Mouse (Mus musculus) embryo, embryonic 10 days (tissue): ENCODE measurements at regions not wholly inside any gene's neighbourhood (a gene's known extent, or its start where the extent isn't known, plus 50 kb on each side); places are given as distances from the start of the nearest gene placed in this dataset.
"Not testable (repeated sequence)": the region's sequence is repeated elsewhere in the genome, so short reads cannot be mapped to it uniquely, and the experiment has no call there.

ENCODE experiments used
- DNase-seq: peaks from one replicate; pipeline ENCODE4 v3.0.0-alpha.2; 2015; ENCODE audit warnings: low spot score

GRCm38 (mm10) chr10:38458975-38459374, 362.6 kb downstream of the Rfpl4b start:
- DNase-seq: peak; percentile 5

GRCm38 (mm10) chr10:38458424-38458823, 363.2 kb downstream of the Rfpl4b start:
- no peak for DNase-seq

GRCm38 (mm10) chr10:38456786-38457185, 364.8 kb downstream of the Rfpl4b start:
- DNase-seq: no peak

- DNase-seq: no peak
Observed at GRCm38 (mm10) chr10:38449263-38449662, 372.3 kb downstream of the Rfpl4b start.

GRCm38 (mm10) chr10:38447706-38448105, 373.9 kb downstream of the Rfpl4b start:
- DNase-seq: no peak

GRCm38 (mm10) chr10:38447256-38447655, 374.3 kb downstream of the Rfpl4b start:
- DNase-seq: peak; percentile 14

GRCm38 (mm10) chr10:38439286-38439685, 382.3 kb downstream of the Rfpl4b start:
- no peak for DNase-seq

GRCm38 (mm10) chr10:38436907-38437306, 384.7 kb downstream of the Rfpl4b start:
- no peak for DNase-seq

GRCm38 (mm10) chr10:38421541-38421940, 400.0 kb downstream of the Rfpl4b start:
- DNase-seq: no peak

- DNase-seq: no peak
Observed at GRCm38 (mm10) chr10:38419771-38420170, 401.8 kb downstream of the Rfpl4b start.

- peak; percentile 12 for DNase-seq
Observed at GRCm38 (mm10) chr10:38383161-38383560, 438.4 kb downstream of the Rfpl4b start.

GRCm38 (mm10) chr10:38381873-38382296, 439.7 kb downstream of the Rfpl4b start:
- DNase-seq: no peak

GRCm38 (mm10) chr10:38380388-38380787, 441.2 kb downstream of the Rfpl4b start:
- DNase-seq: no peak

- DNase-seq: no peak
Observed at GRCm38 (mm10) chr10:38366776-38367175, 454.8 kb downstream of the Rfpl4b start.

GRCm38 (mm10) chr10:38364876-38365275, 456.7 kb downstream of the Rfpl4b start:
- no peak for DNase-seq

GRCm38 (mm10) chr10:38357539-38358232, 463.9 kb downstream of the Rfpl4b start:
- DNase-seq: peak; percentile 11

GRCm38 (mm10) chr10:38353973-38354372, 467.6 kb downstream of the Rfpl4b start:
- DNase-seq: no peak

GRCm38 (mm10) chr10:38353526-38353925, 468.1 kb downstream of the Rfpl4b start:
- DNase-seq: no peak

- DNase-seq: not testable (repeated sequence)
Observed at GRCm38 (mm10) chr10:38347029-38347428, 474.6 kb downstream of the Rfpl4b start.

- no peak for DNase-seq
Observed at GRCm38 (mm10) chr10:38340406-38341175, 481.0 kb downstream of the Rfpl4b start.

- DNase-seq: no peak
Observed at GRCm38 (mm10) chr10:38308716-38309392, 512.7 kb downstream of the Rfpl4b start.

GRCm38 (mm10) chr10:38295724-38296123, 525.9 kb downstream of the Rfpl4b start:
- no peak for DNase-seq
